Mouse (Mus musculus): ENCODE data around the gene Duox2. TPM values are rescaled to one million over a fixed set of nuclear protein-coding genes. Genes with fewer than 3 reads are reported as not detected.
"Not testable (repeated sequence)": the region's sequence is repeated elsewhere in the genome, so short reads cannot be mapped to it uniquely, and the experiment has no call there.

Gene Duox2
- polyA plus RNA-seq (2015; fragmentation: Nextera tagmentation; extraction: Ambion mirVana), result not detected in 2 replicates

GRCm38 (mm10) chr2:122298096-122298499 lies at the start of gene Duox2:
Gene Duox2 (minus strand): TSS chr2:122298449.
- ATAC-seq (replicated peaks), result no peak
- Histone ChIP-seq H3K9me3 (no peaks in the 10 kb centered on the region), H3K4me2 (peak within 1 kb of the TSS; percentile 46), H3K36me3 (replicated peaks) (no peaks in the 10 kb centered on the region), H3K27ac (no peak within 1 kb of the TSS), H3K4me3 (peak within 1 kb of the TSS; percentile 26), H3K4me1 (peaks cover 44% of the 10 kb centered on the region), H3K27me3 (replicated peaks) (peaks cover 87% of the 10 kb centered on the region), H3K9ac (no peak within 1 kb of the TSS)
- WGBS, result 3% methylated on average over 13 of the region's 13 CpGs

GRCm38 (mm10) chr2:122347257-122347656 lies 49.0 kb upstream of the Duox2 start:
- H3K4me3 ChIP-seq, result no peak overlapping the region
- no peak overlapping the region for H3K9ac ChIP-seq
- ATAC-seq (replicated peaks), result no peak
- H3K4me2 ChIP-seq, result no peak overlapping the region
- H3K27me3 ChIP-seq (replicated peaks), result no peaks in the 10 kb centered on the region
- no peaks in the 10 kb centered on the region for H3K9me3 ChIP-seq
- peaks cover 33% of the 10 kb centered on the region for H3K4me1 ChIP-seq
- H3K36me3 ChIP-seq (replicated peaks), result no peaks in the 10 kb centered on the region
- no peak overlapping the region for H3K27ac ChIP-seq
- 89% methylated on average over 3 of the region's 3 CpGs for WGBS

GRCm38 (mm10) chr2:122346164-122346563 lies 47.9 kb upstream of the Duox2 start:
- not testable (repeated sequence) for H3K9me3 ChIP-seq; ATAC-seq (replicated peaks); H3K27me3 ChIP-seq (replicated peaks); H3K9ac ChIP-seq; H3K4me2 ChIP-seq; H3K36me3 ChIP-seq (replicated peaks); H3K27ac ChIP-seq; H3K4me3 ChIP-seq
- peaks cover 22% of the 10 kb centered on the region for H3K4me1 ChIP-seq
- WGBS, result 92% methylated on average over 6 of the region's 6 CpGs

- no peak overlapping the region for H3K27ac ChIP-seq
- ATAC-seq (replicated peaks), result no peak
- H3K4me3 ChIP-seq, result no peak overlapping the region
- H3K4me1 ChIP-seq, result peaks cover 21% of the 10 kb centered on the region
- no peak overlapping the region for H3K9ac ChIP-seq
- 82% methylated on average over 6 of the region's 6 CpGs for WGBS
- H3K9me3 ChIP-seq, result no peaks in the 10 kb centered on the region
- no peak overlapping the region for H3K4me2 ChIP-seq
- H3K27me3 ChIP-seq (replicated peaks), result no peaks in the 10 kb centered on the region
- no peaks in the 10 kb centered on the region for H3K36me3 ChIP-seq (replicated peaks)
Measured at GRCm38 (mm10) chr2:122345106-122345893, 47.1 kb upstream of the Duox2 start.

- H3K4me3 ChIP-seq, result peak overlapping the region; percentile 16
- 64% methylated on average over 21 of the region's 21 CpGs for WGBS
Measured at GRCm38 (mm10) chr2:122337291-122337690, 39.0 kb upstream of the Duox2 start.

GRCm38 (mm10) chr2:122334170-122334569 lies 35.9 kb upstream of the Duox2 start:
- Histone ChIP-seq H3K4me1 (no peaks in the 10 kb centered on the region), H3K4me3 (no peak overlapping the region), H3K4me2 (no peak overlapping the region), H3K36me3 (replicated peaks) (no peaks in the 10 kb centered on the region), H3K9me3 (no peaks in the 10 kb centered on the region), H3K9ac (no peak overlapping the region), H3K27me3 (replicated peaks) (no peaks in the 10 kb centered on the region), H3K27ac (no peak overlapping the region)
- 67% methylated on average over 3 of the region's 3 CpGs for WGBS
- ATAC-seq (replicated peaks), result no peak

More at GRCm38 (mm10) chr2:122337291-122337690, 39.0 kb upstream of the Duox2 start:
- no peak overlapping the region for H3K27ac ChIP-seq
- no peaks in the 10 kb centered on the region for H3K36me3 ChIP-seq (replicated peaks)
- H3K4me2 ChIP-seq, result peak overlapping the region; percentile 27; the same call in 1 of the 2 replicates
- peak; percentile 49; the same call in 1 of the 2 replicates for ATAC-seq (replicated peaks)
- H3K9ac ChIP-seq, result no peak overlapping the region
- no peaks in the 10 kb centered on the region for H3K9me3 ChIP-seq
- H3K27me3 ChIP-seq (replicated peaks), result no peaks in the 10 kb centered on the region
- no peaks in the 10 kb centered on the region for H3K4me1 ChIP-seq

- Histone ChIP-seq H3K4me3 (no peak overlapping the region), H3K4me2 (no peak overlapping the region), H3K9ac (no peak overlapping the region), H3K36me3 (replicated peaks) (no peaks in the 10 kb centered on the region), H3K27me3 (replicated peaks) (no peaks in the 10 kb centered on the region), H3K4me1 (no peaks in the 10 kb centered on the region), H3K9me3 (no peaks in the 10 kb centered on the region), H3K27ac (no peak overlapping the region)
- 90% methylated on average over 3 of the region's 3 CpGs for WGBS
- no peak for ATAC-seq (replicated peaks)
Measured at GRCm38 (mm10) chr2:122332222-122332621, 34.0 kb upstream of the Duox2 start.

GRCm38 (mm10) chr2:122330317-122330716 lies 32.1 kb upstream of the Duox2 start:
- H3K27ac ChIP-seq; H3K9ac ChIP-seq; H3K36me3 ChIP-seq (replicated peaks); H3K4me1 ChIP-seq; H3K27me3 ChIP-seq (replicated peaks); ATAC-seq (replicated peaks); H3K4me2 ChIP-seq; H3K4me3 ChIP-seq; H3K9me3 ChIP-seq: not testable (repeated sequence)
- 82% methylated on average over 6 of the region's 6 CpGs for WGBS

GRCm38 (mm10) chr2:122327986-122328385 lies 29.7 kb upstream of the Duox2 start:
- no peak for ATAC-seq (replicated peaks)
- WGBS, result 72% methylated on average over 3 of the region's 3 CpGs
- Histone ChIP-seq H3K9ac (no peak overlapping the region), H3K9me3 (no peaks in the 10 kb centered on the region), H3K27me3 (replicated peaks) (no peaks in the 10 kb centered on the region), H3K4me2 (no peak overlapping the region), H3K27ac (no peak overlapping the region), H3K4me1 (no peaks in the 10 kb centered on the region), H3K4me3 (no peak overlapping the region), H3K36me3 (replicated peaks) (no peaks in the 10 kb centered on the region)

- H3K9ac ChIP-seq, result no peak overlapping the region
- H3K36me3 ChIP-seq (replicated peaks), result no peaks in the 10 kb centered on the region
- ATAC-seq (replicated peaks), result no peak
- 67% methylated on average over 2 of the region's 2 CpGs for WGBS
- no peak overlapping the region for H3K27ac ChIP-seq
- H3K27me3 ChIP-seq (replicated peaks), result no peaks in the 10 kb centered on the region
- H3K4me2 ChIP-seq, result no peak overlapping the region
- no peak overlapping the region for H3K4me3 ChIP-seq
- no peaks in the 10 kb centered on the region for H3K4me1 ChIP-seq
- no peaks in the 10 kb centered on the region for H3K9me3 ChIP-seq
Measured at GRCm38 (mm10) chr2:122325361-122325760, 27.1 kb upstream of the Duox2 start.

GRCm38 (mm10) chr2:122324586-122324985 lies 26.3 kb upstream of the Duox2 start:
- Histone ChIP-seq H3K27ac (no peak overlapping the region), H3K9ac (no peak overlapping the region), H3K4me1 (no peaks in the 10 kb centered on the region), H3K36me3 (replicated peaks) (no peaks in the 10 kb centered on the region), H3K9me3 (no peaks in the 10 kb centered on the region), H3K27me3 (replicated peaks) (no peaks in the 10 kb centered on the region), H3K4me3 (no peak overlapping the region), H3K4me2 (no peak overlapping the region)
- ATAC-seq (replicated peaks), result no peak
- WGBS, result 82% methylated on average over 3 of the region's 3 CpGs

- Histone ChIP-seq H3K27me3 (replicated peaks) (no peaks in the 10 kb centered on the region), H3K4me1 (no peaks in the 10 kb centered on the region), H3K27ac (no peak overlapping the region), H3K36me3 (replicated peaks) (no peaks in the 10 kb centered on the region), H3K9ac (no peak overlapping the region), H3K4me3 (no peak overlapping the region), H3K9me3 (no peaks in the 10 kb centered on the region), H3K4me2 (no peak overlapping the region)
- WGBS, result 58% methylated on average over 3 of the region's 3 CpGs
- ATAC-seq (replicated peaks), result no peak
Measured at GRCm38 (mm10) chr2:122323960-122324359, 25.7 kb upstream of the Duox2 start.

GRCm38 (mm10) chr2:122317384-122317783 lies 19.1 kb upstream of the Duox2 start:
- no peak for ATAC-seq (replicated peaks)
- 84% methylated on average over 4 of the region's 4 CpGs for WGBS

More at GRCm38 (mm10) chr2:122317384-122317783, 19.1 kb upstream of the Duox2 start:
- H3K4me1 ChIP-seq, result peaks cover 9% of the 10 kb centered on the region; the same call in 1 of the 2 replicates
- H3K4me3 ChIP-seq, result no peak overlapping the region
- peaks cover 25% of the 10 kb centered on the region; the same call in 1 of the 2 replicates for H3K27me3 ChIP-seq (replicated peaks)
- H3K4me2 ChIP-seq, result no peak overlapping the region
- no peak overlapping the region for H3K9ac ChIP-seq
- no peak overlapping the region for H3K27ac ChIP-seq
- H3K36me3 ChIP-seq (replicated peaks), result no peaks in the 10 kb centered on the region
- no peaks in the 10 kb centered on the region for H3K9me3 ChIP-seq

All from midbrain, embryonic 15.5 days (tissue).